Mouse (Mus musculus): ENCODE measurements at regions not wholly inside any gene's neighbourhood (a gene's known extent, or its start where the extent isn't known, plus 50 kb on each side); places are given as distances from the start of the nearest gene placed in this dataset.

- no peak for TF ChIP-seq POLR2A (IDR thresholded peaks at IDR 0.05; ENCODE audit: low read depth, low read length)
- TF ChIP-seq CTCF (conservative IDR thresholded peaks at IDR 0.05; ENCODE audit: insufficient read depth, insufficient read length, low read depth, low read length) = no peak
Observed at GRCm38 (mm10) chr2:117637397-117637796, 294.6 kb upstream of the Rasgrp1 start.

Data from kidney, adult 2 months (tissue).